ENCODE assay signal across 20 mouse cellular contexts in the genomic region with DNA sequence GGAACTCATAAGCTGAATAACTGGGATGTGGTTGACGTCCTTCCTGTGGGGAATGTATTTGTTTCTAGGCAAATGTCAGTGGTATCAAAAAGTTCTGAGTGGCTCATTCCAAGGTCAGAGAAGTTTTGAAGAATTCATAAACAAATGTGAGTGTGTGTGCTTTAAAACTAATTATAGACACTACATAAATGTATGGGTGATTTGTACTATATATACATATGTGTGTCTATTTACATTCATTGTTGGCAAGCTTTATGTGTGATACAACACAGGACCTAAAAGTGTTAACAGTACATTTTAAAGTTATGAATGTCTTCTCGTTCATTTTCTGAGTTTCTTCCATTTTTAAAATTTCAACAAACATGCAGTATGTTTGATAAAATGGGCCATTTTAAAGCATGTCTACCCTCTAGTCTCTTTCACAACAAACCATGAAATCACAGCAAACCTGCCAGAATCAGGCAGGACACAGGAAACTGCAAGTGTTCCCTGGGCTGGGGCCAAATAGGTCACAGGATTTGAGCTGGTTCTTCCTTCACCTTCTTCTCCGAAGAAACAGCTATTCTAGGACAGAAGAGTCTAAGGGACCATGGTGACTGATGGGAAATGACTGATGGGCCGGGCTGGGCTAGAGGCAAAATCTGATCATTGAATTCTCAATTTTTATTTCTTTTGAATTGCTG.
DNase-seq lines count a peak whose midpoint lies in the region; ATAC-seq and TF ChIP-seq lines count a peak whose summit lies in the region.
"Had no signal": no experiment of that assay in that cellular context is flagged by ENCODE, and none has a peak within 500 bp of the region (broad histone marks: within the 10 kb centered on the region; RNA-seq: fewer than 3 reads in every experiment).

No protein-coding gene starts in this region.

- peak; percentile 74 for ATAC-seq in cerebellum, adult (ENCODE audit: insufficient number of reproducible peaks, low FRiP score, low TSS enrichment)
- ATAC-seq in lung, embryonic 14.5 days (ENCODE audit: insufficient read depth): peak; percentile 75
- ATAC-seq: forebrain, postnatal 0 days; intestine, postnatal 0 days had no signal

- H3K4me2 ChIP-seq in lung, embryonic 14.5 days: no peak overlapping the region
- H3K4me2 ChIP-seq: embryonic facial prominence, embryonic 12.5 days; hindbrain, embryonic 15.5 days; limb, embryonic 13.5 days; neural tube, embryonic 15.5 days had no signal

- no peak overlapping the region for H3K9ac ChIP-seq in lung, embryonic 14.5 days
- H3K9ac ChIP-seq: embryonic facial prominence, embryonic 12.5 days; forebrain, postnatal 0 days; hindbrain, embryonic 15.5 days; limb, embryonic 13.5 days; neural tube, embryonic 15.5 days had no signal

- no peaks in the 10 kb centered on the region for H3K4me1 ChIP-seq in lung, embryonic 14.5 days (ENCODE audit: insufficient read depth)
- no peaks in the 10 kb centered on the region for H3K4me1 ChIP-seq in lung, adult 2 months (ENCODE audit: control insufficient read depth, insufficient read depth, low read length)
- H3K4me1 ChIP-seq: embryonic facial prominence, embryonic 12.5 days; hindbrain, embryonic 15.5 days; limb, embryonic 13.5 days; neural tube, embryonic 15.5 days had no signal

- H3K27ac ChIP-seq in lung, embryonic 14.5 days (ENCODE audit: low read depth): no peak overlapping the region
- H3K27ac ChIP-seq: embryonic facial prominence, embryonic 12.5 days; heart, adult 2 months; hindbrain, embryonic 15.5 days; limb, embryonic 13.5 days; neural tube, embryonic 15.5 days had no signal

- no peaks in the 10 kb centered on the region for H3K36me3 ChIP-seq in lung, embryonic 14.5 days (ENCODE audit: insufficient read depth)
- H3K36me3 ChIP-seq: embryonic facial prominence, embryonic 12.5 days; hindbrain, embryonic 15.5 days; limb, embryonic 13.5 days; neural tube, embryonic 15.5 days had no signal

- intact Hi-C loops in heart, postnatal 25 days (cut with DNase I): no loop called here

- no peak for TF ChIP-seq POLR2A in lung, adult 2 months (IDR thresholded peaks at IDR 0.05; ENCODE audit: borderline replicate concordance, extremely low read depth, low read depth, low read length)

- no peak overlapping the region for H3K4me3 ChIP-seq in lung, embryonic 14.5 days (ENCODE audit: low read depth, low read length)
- no peak overlapping the region for H3K4me3 ChIP-seq in lung, adult 2 months (replicated peaks; ENCODE audit: extremely low read depth, low read depth, low read length)
- H3K4me3 ChIP-seq: embryonic facial prominence, embryonic 12.5 days; heart, adult 2 months; hindbrain, embryonic 15.5 days; limb, embryonic 13.5 days; myocyte; neural tube, embryonic 15.5 days had no signal

- no peaks in the 10 kb centered on the region for H3K9me3 ChIP-seq in lung, embryonic 14.5 days (ENCODE audit: low read depth, low read length)
- H3K9me3 ChIP-seq: embryonic facial prominence, embryonic 12.5 days; hindbrain, embryonic 15.5 days; limb, embryonic 13.5 days; neural tube, embryonic 15.5 days had no signal

- WGBS in lung, embryonic 14.5 days: 43% methylated on average over 4 of the region's 4 CpGs
- 53% methylated on average over 4 of the region's 4 CpGs for WGBS in lung, adult 2 months

- DNase-seq in cerebellum, postnatal 4 days (ENCODE audit: low spot score in 2 of 2): no peak
- peak; percentile 54 for DNase-seq in lung, embryonic 14.5 days
- no peak for DNase-seq in lung, adult 2 months
- DNase-seq in cerebellum, adult 11 months: peak; percentile 71
- DNase-seq in cerebellum, postnatal 14 days: peak; percentile 91 to 92
- no peak for DNase-seq in heart, postnatal 25 days (ENCODE audit: low spot score)
- DNase-seq in thymus, postnatal 10 days (ENCODE audit: low spot score in 2 of 2): no peak
- DNase-seq: forebrain, postnatal 0 days; kidney, postnatal 14 days; layer of hippocampus, adult 9-11 months; midbrain, embryonic 14.5 days; right cerebral cortex, postnatal 4 days had no signal

- H3K27me3 ChIP-seq in lung, embryonic 14.5 days (ENCODE audit: insufficient read depth, low read length): no peaks in the 10 kb centered on the region
- H3K27me3 ChIP-seq: embryonic facial prominence, embryonic 12.5 days; hindbrain, embryonic 15.5 days; limb, embryonic 13.5 days; neural tube, embryonic 15.5 days had no signal

- no peak for TF ChIP-seq CTCF in lung, embryonic 14.5 days (IDR thresholded peaks at IDR 0.05; ENCODE audit: low read depth)
- TF ChIP-seq CTCF in lung, adult 2 months (IDR thresholded peaks at IDR 0.05; ENCODE audit: insufficient read depth, low read length): no peak

Comparison
In these comparisons a context has a peak if more than half of its experiments do, and no peak if none do; other contexts are left out.
1. DNase-seq: peak in lung, embryonic 14.5 days (single experiment), cerebellum, adult 11 months (single experiment) and cerebellum, postnatal 14 days (2 of 2); none in cerebellum, postnatal 4 days (0 of 2), lung, adult 2 months (single experiment), heart, postnatal 25 days (single experiment) and thymus, postnatal 10 days (0 of 2).